Mouse (Mus musculus) lung, postnatal 0 days (tissue): ENCODE measurements around the gene Ttll11. TPM values are rescaled to one million over a fixed set of nuclear protein-coding genes. Genes with fewer than 3 reads are reported as not detected.

ENCODE experiments used
- ATAC-seq: fragments of 200-750 bp; cut with Nextera tagmentation; 2 replicates; pipeline ENCODE4 v1.8.0; 2017; ENCODE audit warnings: moderate library complexity
- DNase-seq: peaks from one replicate; pipeline ENCODE4 v3.0.0-alpha.2; 2016; ENCODE audit warnings: low spot score
- H3K27ac ChIP-seq: fragments of 300-500 bp; sonication (generic); 2 replicates; pipeline ENCODE4 v1.5.1; 2014; ENCODE audit warnings: antibody characterized with exemption, mild to moderate bottlenecking, low read length, mixed read lengths
- H3K27me3 ChIP-seq: fragments of 300-500 bp; sonication (generic); replicated peaks from 2 replicates; pipeline ENCODE4 v1.6.1; 2014; ENCODE audit warnings: low read length, mixed read lengths; ENCODE audit not compliant: insufficient read depth
- H3K36me3 ChIP-seq: fragments of 300-500 bp; sonication (generic); 2 replicates; pipeline ENCODE4 v1.6.1; 2014; ENCODE audit warnings: low read length, mixed read lengths; ENCODE audit not compliant: insufficient read depth
- H3K4me1 ChIP-seq: fragments of 300-500 bp; sonication (generic); 2 replicates; pipeline ENCODE4 v1.6.1; 2014; ENCODE audit warnings: antibody characterized with exemption, low read depth, low read length, mixed read lengths; ENCODE audit not compliant: insufficient read depth
- H3K4me2 ChIP-seq: fragments of 300-500 bp; sonication (generic); replicated peaks from 2 replicates; pipeline ENCODE4 v1.6.1; 2014; ENCODE audit warnings: low read depth, mild to moderate bottlenecking, low read length, moderate library complexity, mixed read lengths
- H3K4me3 ChIP-seq: fragments of 300-500 bp; sonication (generic); 2 replicates; pipeline ENCODE4 v1.5.1; 2014; ENCODE audit warnings: low read depth, low read length
- H3K9ac ChIP-seq: fragments of 300-500 bp; sonication (generic); replicated peaks from 2 replicates; pipeline ENCODE4 v1.6.1; 2014; ENCODE audit warnings: low read depth, mild to moderate bottlenecking
- H3K9me3 ChIP-seq: fragments of 300-500 bp; sonication (generic); 2 replicates; pipeline ENCODE4 v1.6.1; 2016; ENCODE audit warnings: low read length, mixed read lengths
- CTCF ChIP-seq: IDR thresholded peaks from 2 replicates; pipeline ENCODE4 v1.5.1; 2016; ENCODE audit warnings: antibody characterized with exemption, mild to moderate bottlenecking
- EP300 ChIP-seq: IDR thresholded peaks from 2 replicates; pipeline ENCODE4 v1.6.1; 2016; ENCODE audit warnings: antibody characterized with exemption, mild to moderate bottlenecking, control low read depth
- WGBS: fragments of 180-500 bp; shearing (Covaris S2); extraction: QIAGEN DNeasy Blood & Tissue Kit; methylation state at CpG from one replicate; pipeline ENCODE4 v1.1.7; 2014; 5-methylcytosine and 5-hydroxymethylcytosine counted together
- polyA plus RNA-seq: library from polyadenylated mRNA; unstranded; fragments of >200 nt; fragmentation: Nextera tagmentation; extraction: Ambion mirVana; gene quantifications from 2 replicates; pipeline ENCODE4 v1.2.1, GENCODE M21; 2015

The Ttll11 gene
- polyA plus RNA-seq, 1 experiment from 2014 or later, result 2.1 TPM

GRCm38 (mm10) chr2:35884296-35884695 lies 95.4 kb downstream of the Ttll11 start:
- Histone ChIP-seq H3K9me3 (no peaks in the 10 kb centered on the region), H3K4me3 (no peak overlapping the region), H3K4me1 (peaks cover 3% of the 10 kb centered on the region; the same call in 1 of the 2 replicates), H3K27me3 (no peaks in the 10 kb centered on the region), H3K4me2 (no peak overlapping the region), H3K36me3 (no peaks in the 10 kb centered on the region), H3K9ac (no peak overlapping the region), H3K27ac (no peak overlapping the region)
- TF ChIP-seq EP300, result peak; percentile 65
- TF ChIP-seq CTCF, result no peak
- ATAC-seq, result peak; percentile 71
- 16% methylated on average over 7 of the region's 7 CpGs for WGBS
- DNase-seq, result peak; percentile 71

- no peaks in the 10 kb centered on the region for H3K9me3 ChIP-seq
- no peak overlapping the region for H3K4me3 ChIP-seq
- no peak overlapping the region for H3K27ac ChIP-seq
- H3K4me1 ChIP-seq, result peaks cover 3% of the 10 kb centered on the region; the same call in 1 of the 2 replicates
- no peak for TF ChIP-seq EP300
- H3K27me3 ChIP-seq, result no peaks in the 10 kb centered on the region
- H3K9ac ChIP-seq, result no peak overlapping the region
- ATAC-seq (peak; percentile 54), DNase-seq (peak; percentile 66)
- no peak overlapping the region for H3K4me2 ChIP-seq
- WGBS, result 30% methylated on average over 9 of the region's 9 CpGs
- no peaks in the 10 kb centered on the region for H3K36me3 ChIP-seq
Measured at GRCm38 (mm10) chr2:35882336-35882987, 97.3 kb downstream of the Ttll11 start.

GRCm38 (mm10) chr2:35881896-35882295 lies 97.8 kb downstream of the Ttll11 start:
- peaks cover 3% of the 10 kb centered on the region; the same call in 1 of the 2 replicates for H3K4me1 ChIP-seq
- no peak overlapping the region for H3K4me2 ChIP-seq
- H3K9me3 ChIP-seq, result no peaks in the 10 kb centered on the region
- H3K27me3 ChIP-seq, result no peaks in the 10 kb centered on the region
- 55% methylated on average over 9 of the region's 9 CpGs for WGBS
- no peak overlapping the region for H3K4me3 ChIP-seq
- no peak for TF ChIP-seq EP300
- no peak for TF ChIP-seq CTCF
- H3K36me3 ChIP-seq, result no peaks in the 10 kb centered on the region
- DNase-seq, result no peak
- ATAC-seq, result 0 out of 2 replicates have a peak, but pooled peaks have one; percentile 14
- no peak overlapping the region for H3K27ac ChIP-seq
- H3K9ac ChIP-seq, result no peak overlapping the region

- no peak for TF ChIP-seq CTCF
- TF ChIP-seq EP300, result no peak
- DNase-seq (no peak), ATAC-seq (no peak)
- no peaks in the 10 kb centered on the region for H3K27me3 ChIP-seq
- 49% methylated on average over 7 of the region's 7 CpGs for WGBS
- no peaks in the 10 kb centered on the region for H3K9me3 ChIP-seq
- H3K4me1 ChIP-seq, result peaks cover 3% of the 10 kb centered on the region; the same call in 1 of the 2 replicates
- no peak overlapping the region for H3K27ac ChIP-seq
- no peak overlapping the region for H3K9ac ChIP-seq
- no peak overlapping the region for H3K4me3 ChIP-seq
- H3K36me3 ChIP-seq, result no peaks in the 10 kb centered on the region
- no peak overlapping the region for H3K4me2 ChIP-seq
Measured at GRCm38 (mm10) chr2:35880362-35880761, 99.4 kb downstream of the Ttll11 start.

GRCm38 (mm10) chr2:35879887-35880286 lies 99.8 kb downstream of the Ttll11 start:
- no peak overlapping the region for H3K4me2 ChIP-seq
- DNase-seq, result no peak
- H3K27ac ChIP-seq, result no peak overlapping the region
- WGBS, result 73% methylated on average over 4 of the region's 4 CpGs
- H3K36me3 ChIP-seq, result no peaks in the 10 kb centered on the region
- ATAC-seq, result no peak
- TF ChIP-seq CTCF, result no peak
- TF ChIP-seq EP300, result no peak
- no peak overlapping the region for H3K4me3 ChIP-seq
- no peaks in the 10 kb centered on the region for H3K9me3 ChIP-seq
- peaks cover 3% of the 10 kb centered on the region; the same call in 1 of the 2 replicates for H3K4me1 ChIP-seq
- H3K9ac ChIP-seq, result no peak overlapping the region
- no peaks in the 10 kb centered on the region for H3K27me3 ChIP-seq

- Histone ChIP-seq H3K9me3 (no peaks in the 10 kb centered on the region), H3K27me3 (no peaks in the 10 kb centered on the region), H3K4me1 (peaks cover 3% of the 10 kb centered on the region; the same call in 1 of the 2 replicates), H3K27ac (no peak overlapping the region), H3K36me3 (no peaks in the 10 kb centered on the region), H3K9ac (no peak overlapping the region), H3K4me3 (no peak overlapping the region), H3K4me2 (no peak overlapping the region)
- ATAC-seq, result no peak
- DNase-seq, result no peak
- TF ChIP-seq EP300 (no peak), CTCF (no peak)
- 100% methylated on average over 3 of the region's 3 CpGs for WGBS
Measured at GRCm38 (mm10) chr2:35878506-35878905, 101.2 kb downstream of the Ttll11 start.
